ENCODE assay signal across 21 mouse cellular contexts in genomic region chr12:104459377-104459776, GRCm38 (mm10). TPM values are rescaled to one million over a fixed set of nuclear protein-coding genes. Genes with fewer than 3 reads are reported as not detected.
DNase-seq lines count a peak whose midpoint lies in the region; TF ChIP-seq lines count a peak whose summit lies in the region.
"Had no signal": no experiment of that assay in that cellular context is flagged by ENCODE, and none has a peak within 500 bp of the region (broad histone marks: within the 10 kb centered on the region; RNA-seq: fewer than 3 reads in every experiment).

No protein-coding gene starts in this region.

- no peak overlapping the region for H3K27ac ChIP-seq in kidney, adult 2 months (ENCODE audit: insufficient read depth, low read depth, low read length)
- H3K27ac ChIP-seq in testis, adult 2 months (ENCODE audit: control insufficient read depth, insufficient read depth, low read depth, low read length), result no peak overlapping the region
- H3K27ac ChIP-seq: limb, embryonic 13.5 days; midbrain, embryonic 12.5 days had no signal

- H3K27me3 ChIP-seq in kidney, adult 2 months (replicated peaks; ENCODE audit: control insufficient read depth, insufficient read depth, low read length), result no peaks in the 10 kb centered on the region
- no peaks in the 10 kb centered on the region for H3K27me3 ChIP-seq in testis, adult 2 months (ENCODE audit: control insufficient read depth, insufficient read depth, low read length)

- TF ChIP-seq POLR2A in kidney, adult 2 months (IDR thresholded peaks at IDR 0.05; ENCODE audit: low read depth, low read length), result no peak
- no peak for TF ChIP-seq POLR2A in testis, adult 2 months (IDR thresholded peaks at IDR 0.05; ENCODE audit: control insufficient read depth, low read depth, low read length)

- H3K4me1 ChIP-seq in kidney, adult 2 months (ENCODE audit: control insufficient read depth, insufficient read depth, low read length), result no peaks in the 10 kb centered on the region
- H3K4me1 ChIP-seq in testis, adult 2 months (ENCODE audit: control insufficient read depth, insufficient read depth, low read length), result no peaks in the 10 kb centered on the region
- H3K4me1 ChIP-seq: midbrain, embryonic 12.5 days had no signal

- 69% methylated on average over 6 of the region's 6 CpGs for WGBS in kidney, adult 2 months

- no peaks in the 10 kb centered on the region for H3K36me3 ChIP-seq in kidney, adult 2 months (ENCODE audit: control insufficient read depth, insufficient read depth, low read length)
- H3K36me3 ChIP-seq in testis, adult 2 months (ENCODE audit: control insufficient read depth, insufficient read depth, low read length), result no peaks in the 10 kb centered on the region
- H3K36me3 ChIP-seq: limb, embryonic 13.5 days; midbrain, embryonic 12.5 days had no signal

- TF ChIP-seq CTCF in kidney, adult 2 months (conservative IDR thresholded peaks at IDR 0.05; ENCODE audit: insufficient read depth, insufficient read length, low read depth, low read length), result no peak
- peak; percentile 48; the same call in 1 of the 2 replicates for TF ChIP-seq CTCF in testis, adult 2 months (IDR thresholded peaks at IDR 0.05; ENCODE audit: control insufficient read depth, insufficient read depth, insufficient replicate concordance, low read depth, low read length)

- H3K4me3 ChIP-seq in kidney, adult 2 months (ENCODE audit: insufficient read depth, low read depth, low read length), result no peak overlapping the region
- no peak overlapping the region for H3K4me3 ChIP-seq in testis, adult 2 months (ENCODE audit: control insufficient read depth, low read depth, low read length)
- H3K4me3 ChIP-seq: limb, embryonic 13.5 days; midbrain, embryonic 12.5 days; myocyte had no signal

- peak; percentile 30 to 36 for DNase-seq in kidney, postnatal 4 days
- no peak for DNase-seq in kidney, adult 2 months
- DNase-seq in testis, postnatal 14 days (ENCODE audit: low spot score), result no peak
- DNase-seq in R1 (ENCODE audit: low read depth, low spot score), result peak; percentile 68
- DNase-seq in testis, postnatal 10 days (ENCODE audit: low spot score), result peak; percentile 56
- no peak for DNase-seq in right cerebral cortex, postnatal 10 days (ENCODE audit: low spot score in 2 of 2)
- no peak for DNase-seq in spleen, postnatal 36 days (ENCODE audit: low spot score in 2 of 2)
- DNase-seq: adrenal gland, postnatal 25 days; cerebellum, adult 8-10 months; forebrain, postnatal 0 days; heart, adult 11 months; lung, embryonic 14.5 days; thymus, adult 2 months had no signal

RNA-seq across cellular contexts. Expression of gene Gsc, which starts 13.8 kb away (rescaled TPM):
- polyA plus RNA-seq in kidney, adult 2 months (2012; rRNA removed), result 0.10 TPM in 1 of 2 replicates, not detected in the other
- 2.0 and 2.2 TPM in 2 replicates for polyA plus RNA-seq in testis, adult 2 months (2012; rRNA removed)
- polyA plus RNA-seq: activated CD4-positive, CD25-positive, alpha-beta regulatory T cell, adult 4 months; C2C12; forebrain, postnatal 0 days; heart, embryonic 14.5 days; kidney, embryonic 14.5 days; lung, embryonic 14.5 days; myocyte had no signal

RNA-seq across cellular contexts. Expression of gene Serpina3n, which starts 52.8 kb away (rescaled TPM):
- 3.4 and 3.8 TPM in 2 replicates for polyA plus RNA-seq in kidney, adult 2 months (2012; rRNA removed)
- 4.4 and 8.8 TPM in 2 replicates for polyA plus RNA-seq in testis, adult 2 months (2012; rRNA removed)
- polyA plus RNA-seq: activated CD4-positive, CD25-positive, alpha-beta regulatory T cell, adult 4 months; C2C12; kidney, embryonic 14.5 days; lung, embryonic 14.5 days; midbrain, embryonic 12.5 days had no signal

Comparison
In these comparisons a context has a peak if more than half of its experiments do, and no peak if none do; other contexts are left out.
1. DNase-seq: peak in kidney, postnatal 4 days (2 of 2), R1 (single experiment) and testis, postnatal 10 days (single experiment); none in kidney, adult 2 months (single experiment), testis, postnatal 14 days (single experiment), right cerebral cortex, postnatal 10 days (0 of 2) and spleen, postnatal 36 days (0 of 2).